Mouse (Mus musculus) kidney, adult 18-20 months (tissue): ENCODE data around the gene Cmbl.
A peak's percentile ranks its signal among the peaks of the same experiment; 100 is the strongest.

Experiments
- DNase-seq: peaks from one replicate; pipeline ENCODE4 v3.0.0; 2021

The Cmbl gene

GRCm38 (mm10) chr15:31565184-31565583 is at the start of gene Cmbl:
Gene Cmbl (plus strand): TSS chr15:31565389.
- no peak for DNase-seq

GRCm38 (mm10) chr15:31517186-31517585 is 48.0 kb upstream of the Cmbl start:
- no peak for DNase-seq

- no peak for DNase-seq
Measured at GRCm38 (mm10) chr15:31518371-31518770, 46.8 kb upstream of the Cmbl start.

- no peak for DNase-seq
Measured at GRCm38 (mm10) chr15:31519000-31519399, 46.2 kb upstream of the Cmbl start.

- DNase-seq = no peak
Measured at GRCm38 (mm10) chr15:31526463-31526862, 38.7 kb upstream of the Cmbl start.

- no peak for DNase-seq
Measured at GRCm38 (mm10) chr15:31528477-31528876, 36.7 kb upstream of the Cmbl start.

- no peak for DNase-seq
Measured at GRCm38 (mm10) chr15:31529103-31529502, 36.1 kb upstream of the Cmbl start.

GRCm38 (mm10) chr15:31529811-31530658 is 35.2 kb upstream of the Cmbl start:
- peak; percentile 63 for DNase-seq

GRCm38 (mm10) chr15:31530659-31531445 is 34.3 kb upstream of the Cmbl start, which contains the start of gene March6:
Gene March6 (minus strand): TSS chr15:31531053.
- DNase-seq = peak; percentile 89

- no peak for DNase-seq
Measured at GRCm38 (mm10) chr15:31531446-31532330, 33.5 kb upstream of the Cmbl start.

- no peak for DNase-seq
Measured at GRCm38 (mm10) chr15:31532331-31533021, 32.7 kb upstream of the Cmbl start.

- no peak for DNase-seq
Measured at GRCm38 (mm10) chr15:31533529-31533928, 31.7 kb upstream of the Cmbl start.

- DNase-seq = no peak
Measured at GRCm38 (mm10) chr15:31534421-31535258, 30.5 kb upstream of the Cmbl start.

GRCm38 (mm10) chr15:31535259-31535855 is 29.8 kb upstream of the Cmbl start:
- DNase-seq = no peak

- no peak for DNase-seq
Measured at GRCm38 (mm10) chr15:31536051-31536737, 29.0 kb upstream of the Cmbl start.

- DNase-seq = no peak
Measured at GRCm38 (mm10) chr15:31537706-31538105, 27.5 kb upstream of the Cmbl start.

- DNase-seq = no peak
Measured at GRCm38 (mm10) chr15:31538346-31538745, 26.8 kb upstream of the Cmbl start.

GRCm38 (mm10) chr15:31539643-31540512 is 25.3 kb upstream of the Cmbl start:
- no peak for DNase-seq

GRCm38 (mm10) chr15:31540513-31540802 is 24.7 kb upstream of the Cmbl start:
- DNase-seq = no peak
